Mouse (Mus musculus) forebrain, embryonic 14.5 days (tissue): ENCODE data around the gene Efl1. TPM values are rescaled to one million over a fixed set of nuclear protein-coding genes. Genes with fewer than 3 reads are reported as not detected.
A peak's percentile ranks its signal among the peaks of the same experiment; 100 is the strongest.

Source experiments
- ATAC-seq: fragments of 200-750 bp; cut with Nextera tagmentation; 2 replicates; pipeline ENCODE4 v1.8.0; 2017; ENCODE audit warnings: mild to moderate bottlenecking, moderate library complexity
- DNase-seq: peaks from one replicate; pipeline ENCODE4 v3.0.0-alpha.2; 2015; ENCODE audit warnings: low spot score
- H3K27ac ChIP-seq: fragments of 300-500 bp; sonication (generic); 2 replicates; pipeline ENCODE4 v1.5.1; 2014; ENCODE audit warnings: low read depth, mild to moderate bottlenecking, control low read depth, low read length, moderate library complexity
- H3K27me3 ChIP-seq: fragments of 300-500 bp; sonication (generic); replicated peaks from 2 replicates; pipeline ENCODE4 v1.6.1; 2014; ENCODE audit warnings: low read length, control low read depth, mixed read lengths; ENCODE audit not compliant: control insufficient read depth, insufficient read depth
- H3K36me3 ChIP-seq: fragments of 300-500 bp; sonication (generic); 2 replicates; pipeline ENCODE4 v1.6.1; 2014; ENCODE audit warnings: low read length, control low read depth; ENCODE audit not compliant: control insufficient read depth, insufficient read depth
- H3K4me1 ChIP-seq: fragments of 300-500 bp; sonication (generic); 2 replicates; pipeline ENCODE4 v1.6.1; 2014; ENCODE audit warnings: antibody characterized with exemption, low read length, control low read depth; ENCODE audit not compliant: control insufficient read depth, insufficient read depth
- H3K4me2 ChIP-seq: fragments of 300-500 bp; sonication (generic); 2 replicates; pipeline ENCODE4 v1.6.1; 2014; ENCODE audit warnings: mild to moderate bottlenecking, control low read depth, low read length
- H3K4me3 ChIP-seq: fragments of 300-500 bp; sonication (generic); 2 replicates; pipeline ENCODE4 v1.5.1; 2014; ENCODE audit warnings: low read depth, low read length, control low read depth
- H3K9ac ChIP-seq: fragments of 300-500 bp; sonication (generic); 2 replicates; pipeline ENCODE4 v1.6.1; 2014; ENCODE audit warnings: mild to moderate bottlenecking, low read length, control low read depth, moderate library complexity
- H3K9me3 ChIP-seq: fragments of 300-500 bp; sonication (generic); replicated peaks from 2 replicates; pipeline ENCODE4 v1.6.1; 2016; ENCODE audit warnings: low read length, control low read depth, mixed read lengths; ENCODE audit not compliant: control insufficient read depth
- WGBS: fragments of 180-500 bp; shearing (Covaris S2); extraction: QIAGEN DNeasy Blood & Tissue Kit; methylation state at CpG from one replicate; pipeline ENCODE4 v1.1.7; 2014; 5-methylcytosine and 5-hydroxymethylcytosine counted together
- polyA plus RNA-seq: library from polyadenylated mRNA; unstranded; fragments of >200 nt; fragmentation: Nextera tagmentation; extraction: Ambion mirVana; gene quantifications from 2 replicates; pipeline ENCODE4 v1.2.1, GENCODE M21; 2014

Efl1 gene
- polyA plus RNA-seq, 1 experiment from 2014 or later = 20.4 TPM

DNA sequence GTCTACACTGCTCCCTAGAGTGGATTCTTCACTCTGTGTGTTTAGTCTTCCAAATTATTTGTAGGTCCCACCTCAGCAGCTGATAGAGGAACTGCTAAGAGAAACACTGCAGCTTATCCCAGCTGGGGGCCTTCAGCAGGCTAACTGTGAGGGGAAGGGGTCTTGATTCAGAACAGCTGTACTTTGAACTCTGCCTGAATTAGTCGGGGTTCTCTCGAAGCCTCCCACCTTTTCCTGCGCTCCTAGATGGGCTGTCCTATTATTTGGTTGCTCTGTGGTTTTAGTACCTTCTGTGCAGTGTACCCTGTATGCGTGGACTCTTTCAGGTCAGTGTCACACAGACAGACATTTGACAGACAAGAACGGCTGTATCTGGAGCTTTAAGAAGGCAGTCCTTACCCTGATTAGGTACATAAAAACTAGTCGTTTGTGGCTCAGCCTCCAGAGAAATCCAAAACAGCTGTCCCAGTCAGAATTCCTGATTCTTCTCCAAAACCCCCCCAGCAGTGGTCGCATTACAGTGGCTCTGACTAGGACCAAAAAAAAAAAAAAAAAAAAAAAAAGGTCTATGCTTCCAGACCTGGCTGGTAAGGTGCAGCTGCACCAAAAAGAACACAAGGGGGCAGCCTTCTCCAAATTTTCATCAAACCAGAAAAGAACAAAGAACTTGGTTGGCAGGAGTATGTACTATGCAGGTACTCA, 66.9 kb downstream of the Efl1 start:
- DNase-seq (peak; percentile 94), ATAC-seq (peak; percentile 93)
- no peaks in the 10 kb centered on the region for H3K9me3 ChIP-seq
- H3K4me1 ChIP-seq = 0 out of 2 replicates have a peak, but pooled peaks cover 3% of the 10 kb centered on the region
- no peak overlapping the region for H3K9ac ChIP-seq
- H3K27me3 ChIP-seq = no peaks in the 10 kb centered on the region
- no peak overlapping the region for H3K4me3 ChIP-seq
- 40% methylated on average over 7 of the region's 7 CpGs for WGBS
- H3K36me3 ChIP-seq = peaks cover 6% of the 10 kb centered on the region; the same call in 1 of the 2 replicates
- H3K27ac ChIP-seq = no peak overlapping the region
- no peak overlapping the region for H3K4me2 ChIP-seq

DNA sequence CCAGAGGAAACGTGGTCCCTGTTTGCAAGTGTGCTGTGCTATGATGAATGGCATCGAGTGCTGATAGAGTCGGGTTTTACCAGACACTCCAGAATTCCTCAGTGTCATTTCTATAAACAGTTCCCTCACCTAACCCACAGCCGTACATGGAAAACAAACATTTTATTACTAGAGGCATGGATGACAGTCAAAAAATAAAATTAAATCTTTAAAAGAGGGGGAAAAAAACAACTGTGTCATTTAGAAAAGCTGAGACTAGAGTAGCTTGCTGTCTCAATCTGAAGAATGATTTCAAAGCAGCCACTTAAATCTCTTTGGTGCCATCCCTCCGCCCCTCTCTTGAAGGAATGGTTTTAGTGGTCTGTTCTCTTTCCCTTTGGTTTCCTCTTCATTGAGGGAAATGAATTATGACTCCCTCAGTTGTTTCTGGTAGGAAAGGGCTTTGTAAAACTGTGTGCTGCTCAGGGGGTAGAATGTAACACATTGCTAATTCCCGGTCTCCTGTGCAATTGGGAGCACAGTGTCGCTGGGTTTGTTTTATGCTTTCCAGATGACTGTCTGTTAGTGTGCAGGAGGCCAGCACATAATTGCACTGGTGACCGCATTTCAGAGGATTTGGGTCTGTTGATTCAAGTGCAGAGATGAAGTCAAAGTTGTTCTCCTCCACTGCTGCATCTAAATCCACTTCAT, 67.6 kb downstream of the Efl1 start:
- peak; percentile 22 for DNase-seq
- Histone ChIP-seq H3K4me2 (no peak overlapping the region), H3K27ac (peak overlapping the region; percentile 56; the same call in 1 of the 2 replicates), H3K27me3 (no peaks in the 10 kb centered on the region), H3K9me3 (no peaks in the 10 kb centered on the region), H3K36me3 (peaks cover 2% of the 10 kb centered on the region; the same call in 1 of the 2 replicates), H3K9ac (peak overlapping the region; percentile 33), H3K4me3 (no peak overlapping the region), H3K4me1 (0 out of 2 replicates have a peak, but pooled peaks cover 3% of the 10 kb centered on the region)
- ATAC-seq = peak; percentile 52; the same call in 1 of the 2 replicates
- WGBS = 52% methylated on average over 8 of the region's 8 CpGs

DNA sequence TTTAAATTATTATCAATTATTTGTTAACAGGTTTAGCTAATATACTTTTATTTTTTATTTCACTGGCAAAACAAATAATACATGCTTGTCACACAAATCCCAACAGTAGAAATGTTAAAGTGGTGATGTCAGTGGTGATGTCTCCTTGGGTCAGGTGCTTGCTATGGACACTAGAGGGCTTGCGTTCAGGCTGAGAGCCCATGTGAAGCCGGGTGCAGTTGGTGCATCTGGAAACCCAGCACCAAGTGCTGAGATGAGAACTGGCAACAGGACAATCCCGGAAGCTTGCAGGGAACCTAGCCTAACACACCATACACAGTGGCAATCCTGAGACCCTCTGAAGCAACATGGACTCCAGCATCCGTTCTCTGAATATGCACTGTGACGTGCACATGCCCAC, 70.9 kb downstream of the Efl1 start:
- Histone ChIP-seq H3K36me3 (no peaks in the 10 kb centered on the region), H3K27me3 (no peaks in the 10 kb centered on the region), H3K4me3 (no peak overlapping the region), H3K4me2 (no peak overlapping the region), H3K9ac (no peak overlapping the region), H3K9me3 (no peaks in the 10 kb centered on the region), H3K27ac (no peak overlapping the region), H3K4me1 (0 out of 2 replicates have a peak, but pooled peaks cover 3% of the 10 kb centered on the region)
- WGBS = 70% methylated on average over 5 of the region's 5 CpGs
- DNase-seq (peak; percentile 65), ATAC-seq (peak; percentile 32; the same call in 1 of the 2 replicates)

DNA sequence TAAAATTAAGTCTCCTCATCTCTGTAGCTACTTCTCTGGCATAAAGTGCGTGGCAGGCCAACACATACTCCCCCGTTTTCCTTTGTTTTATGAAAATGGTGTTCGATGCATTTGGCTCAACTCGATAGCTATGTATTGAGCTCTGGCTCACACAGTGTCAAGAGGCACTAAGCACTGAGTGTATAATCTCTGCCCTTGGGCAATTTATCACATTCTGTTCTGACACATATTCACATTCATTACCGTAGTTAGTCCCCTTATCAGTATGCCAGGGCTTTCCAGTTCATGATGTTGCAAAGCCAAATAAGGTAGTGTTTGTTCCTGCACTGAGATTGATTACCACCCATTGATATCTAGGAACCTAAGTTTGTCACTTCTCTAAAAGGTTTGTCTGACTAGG, 71.3 kb downstream of the Efl1 start:
- Histone ChIP-seq H3K27ac (no peak overlapping the region), H3K27me3 (no peaks in the 10 kb centered on the region), H3K9ac (no peak overlapping the region), H3K4me2 (no peak overlapping the region), H3K9me3 (no peaks in the 10 kb centered on the region), H3K36me3 (no peaks in the 10 kb centered on the region), H3K4me1 (0 out of 2 replicates have a peak, but pooled peaks cover 3% of the 10 kb centered on the region), H3K4me3 (no peak overlapping the region)
- ATAC-seq (no peak), DNase-seq (no peak)
- whole genome bisulfite sequencing = 59% methylated on average over 5 of the region's 5 CpGs

DNA sequence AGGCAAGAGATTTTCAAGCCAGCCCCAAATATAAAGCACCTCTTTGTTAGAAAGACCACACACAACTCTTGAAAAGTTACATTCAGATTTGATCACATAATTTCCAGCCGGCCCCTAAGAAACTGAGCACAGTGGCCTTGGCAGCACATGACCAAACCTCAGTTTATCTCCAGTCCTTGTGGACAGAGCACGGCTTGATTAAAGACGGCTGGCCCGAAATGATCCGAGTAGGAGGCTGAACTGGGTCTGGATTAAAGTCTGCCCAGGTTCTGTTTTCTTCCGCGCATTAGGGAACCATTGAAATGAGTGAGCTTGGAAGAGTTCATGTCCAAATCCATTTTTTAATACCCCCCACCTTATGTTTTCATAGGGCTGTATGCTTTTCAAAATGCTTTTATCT, 72.1 kb downstream of the Efl1 start:
- no peak overlapping the region for H3K4me3 ChIP-seq
- no peaks in the 10 kb centered on the region for H3K36me3 ChIP-seq
- no peaks in the 10 kb centered on the region for H3K27me3 ChIP-seq
- no peak overlapping the region for H3K4me2 ChIP-seq
- no peak overlapping the region for H3K9ac ChIP-seq
- no peaks in the 10 kb centered on the region for H3K9me3 ChIP-seq
- DNase-seq (no peak), ATAC-seq (no peak)
- H3K4me1 ChIP-seq = 0 out of 2 replicates have a peak, but pooled peaks cover 3% of the 10 kb centered on the region
- 83% methylated on average over 7 of the region's 7 CpGs for WGBS
- no peak overlapping the region for H3K27ac ChIP-seq

DNA sequence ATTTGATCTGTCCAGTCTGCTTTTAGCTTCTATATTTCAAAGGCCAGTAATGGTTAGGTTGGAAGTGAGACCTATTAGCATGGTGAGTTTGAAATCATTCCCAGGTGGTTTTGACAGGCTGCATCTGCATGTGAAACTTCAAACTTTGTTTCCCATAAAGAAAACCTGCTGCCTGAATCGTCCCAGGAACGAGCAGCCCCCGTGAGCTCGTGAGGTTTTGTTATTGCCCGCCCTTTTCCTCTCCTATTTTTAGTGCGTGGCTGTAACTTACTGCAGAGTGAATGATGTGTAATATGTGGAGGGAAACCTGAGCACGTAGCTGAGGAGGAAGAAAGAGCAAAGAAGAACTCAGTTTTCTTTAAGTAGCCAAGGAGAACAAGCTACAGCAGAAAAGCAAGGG, 72.5 kb downstream of the Efl1 start:
- Histone ChIP-seq H3K4me2 (no peak overlapping the region), H3K27me3 (no peaks in the 10 kb centered on the region), H3K9ac (no peak overlapping the region), H3K9me3 (no peaks in the 10 kb centered on the region), H3K27ac (no peak overlapping the region), H3K36me3 (no peaks in the 10 kb centered on the region), H3K4me3 (no peak overlapping the region), H3K4me1 (0 out of 2 replicates have a peak, but pooled peaks cover 3% of the 10 kb centered on the region)
- ATAC-seq (no peak), DNase-seq (no peak)
- 70% methylated on average over 7 of the region's 7 CpGs for WGBS

DNA sequence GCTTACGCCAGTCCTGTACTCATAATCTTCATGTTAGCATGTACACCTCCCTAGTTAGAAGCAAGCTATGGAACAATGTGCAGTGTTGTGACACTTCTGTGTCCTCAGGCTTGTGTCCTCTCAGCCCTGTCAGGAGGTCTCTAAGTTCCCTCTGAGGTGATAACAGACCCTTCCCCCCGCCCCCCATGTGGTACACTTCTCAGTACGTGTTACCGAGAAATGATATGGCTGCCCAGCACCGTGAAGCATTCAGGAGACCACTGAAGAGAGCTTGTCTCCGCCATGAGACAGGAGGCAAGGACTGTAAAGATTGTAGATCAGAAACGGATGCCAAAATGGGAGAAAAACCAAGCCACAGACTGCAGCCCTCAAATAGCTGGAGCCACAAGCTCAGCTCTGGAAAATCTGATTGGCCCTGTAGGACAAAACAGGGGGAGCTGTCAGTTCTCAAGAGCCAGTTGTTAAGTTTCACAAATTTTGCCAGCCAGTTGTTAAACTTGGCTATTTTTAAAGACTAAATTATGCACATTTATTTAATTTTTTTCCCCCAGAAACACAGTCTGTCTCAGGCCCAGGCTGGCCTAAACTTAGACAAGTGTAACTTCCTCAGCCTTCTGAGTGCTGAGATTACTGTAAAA, 74.2 kb downstream of the Efl1 start:
- no peak overlapping the region for H3K4me2 ChIP-seq
- H3K27ac ChIP-seq = no peak overlapping the region
- H3K9me3 ChIP-seq = no peaks in the 10 kb centered on the region
- H3K36me3 ChIP-seq = no peaks in the 10 kb centered on the region
- no peak for DNase-seq
- H3K9ac ChIP-seq = no peak overlapping the region
- H3K27me3 ChIP-seq = no peaks in the 10 kb centered on the region
- H3K4me3 ChIP-seq = no peak overlapping the region
- H3K4me1 ChIP-seq = no peaks in the 10 kb centered on the region
- ATAC-seq = no peak
- WGBS = 88% methylated on average over 7 of the region's 7 CpGs

DNA sequence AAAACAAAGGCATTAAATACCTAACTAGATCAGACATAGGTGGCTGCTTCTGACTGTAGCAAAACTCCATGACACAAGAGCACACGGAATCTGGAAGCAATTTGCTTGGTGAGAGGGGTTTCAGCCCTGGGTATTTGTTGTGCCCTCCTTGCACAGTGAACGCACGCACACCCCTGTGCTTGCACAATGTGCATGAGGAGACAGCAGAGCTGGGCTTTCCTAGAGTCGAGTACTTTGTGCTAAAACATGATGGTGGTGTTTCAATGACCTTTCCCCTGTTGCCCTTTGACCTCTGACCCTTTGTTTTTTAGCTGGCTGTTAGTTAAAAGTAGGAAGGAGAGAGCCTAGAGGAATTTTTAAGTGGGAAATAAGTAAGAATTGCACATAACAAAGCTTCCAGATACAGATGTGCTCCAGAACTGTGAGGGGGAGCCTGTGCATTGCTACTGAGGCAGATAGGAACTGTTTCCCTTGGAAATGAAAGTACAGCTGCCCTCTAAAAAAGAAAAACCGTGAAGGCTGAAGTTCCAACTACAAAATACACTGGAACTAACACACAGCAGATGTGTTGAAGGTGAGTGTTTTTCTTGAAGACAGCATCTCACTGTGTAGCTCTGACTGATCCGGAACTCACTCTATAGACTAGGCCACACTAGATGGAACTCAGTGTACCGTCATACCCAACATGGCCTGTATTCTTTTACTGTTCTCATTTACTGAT, 74.9 kb downstream of the Efl1 start:
- 79% methylated on average over 7 of the region's 7 CpGs for WGBS
- Histone ChIP-seq H3K27me3 (no peaks in the 10 kb centered on the region), H3K4me2 (no peak overlapping the region), H3K4me1 (no peaks in the 10 kb centered on the region), H3K9ac (no peak overlapping the region), H3K9me3 (no peaks in the 10 kb centered on the region), H3K27ac (no peak overlapping the region), H3K4me3 (no peak overlapping the region), H3K36me3 (no peaks in the 10 kb centered on the region)
- ATAC-seq (no peak), DNase-seq (no peak)
